Mouse (Mus musculus) C2C12 (cell line): ENCODE results near the gene Grb14.

Experiments used
- MAX ChIP-seq: IDR thresholded peaks from one replicate; pipeline ENCODE4 v1.6.1; 2011; ENCODE audit warnings: mild to moderate bottlenecking, control low read depth
- MYOD1 ChIP-seq: IDR thresholded peaks from one replicate; pipeline ENCODE4 v1.6.1; 2011; ENCODE audit warnings: low read depth; ENCODE audit not compliant: control insufficient read depth, insufficient read length

- TF ChIP-seq MYOD1 = no peak
- TF ChIP-seq MAX = no peak
Observed at GRCm38 (mm10) chr2:64887098-64887757, 137.6 kb downstream of the Grb14 start.
